Mouse (Mus musculus) intestine, postnatal 0 days (tissue): ENCODE results near the gene Eif4h. TPM values are rescaled to one million over a fixed set of nuclear protein-coding genes. Genes with fewer than 3 reads are reported as not detected.
A peak's percentile ranks its signal among the peaks of the same experiment; 100 is the strongest.

Experiments
- ATAC-seq: fragments of 200-750 bp; cut with Nextera tagmentation; 2 replicates; pipeline ENCODE4 v1.8.0; 2017; ENCODE audit warnings: mild to moderate bottlenecking, moderate TSS enrichment, moderate library complexity
- H3K27ac ChIP-seq: fragments of 300-500 bp; sonication (generic); 2 replicates; pipeline ENCODE4 v1.5.1; 2014; ENCODE audit warnings: mild to moderate bottlenecking, low read depth, low read length, moderate library complexity
- H3K27me3 ChIP-seq: fragments of 300-500 bp; sonication (generic); replicated peaks from 2 replicates; pipeline ENCODE4 v1.6.1; 2014; ENCODE audit warnings: low read length, mixed read lengths; ENCODE audit not compliant: control insufficient read depth, insufficient read depth
- H3K36me3 ChIP-seq: fragments of 300-500 bp; sonication (generic); 2 replicates; pipeline ENCODE4 v1.6.1; 2014; ENCODE audit warnings: mild to moderate bottlenecking, moderate library complexity; ENCODE audit not compliant: control insufficient read depth, insufficient read depth
- H3K4me1 ChIP-seq: fragments of 300-500 bp; sonication (generic); replicated peaks from 2 replicates; pipeline ENCODE4 v1.6.1; 2014; ENCODE audit warnings: antibody characterized with exemption, low read length, mixed read lengths; ENCODE audit not compliant: control insufficient read depth, insufficient read depth
- H3K4me2 ChIP-seq: fragments of 300-500 bp; sonication (generic); replicated peaks from 2 replicates; pipeline ENCODE4 v1.6.1; 2014; ENCODE audit warnings: low read depth, mild to moderate bottlenecking, moderate library complexity
- H3K4me3 ChIP-seq: fragments of 300-500 bp; sonication (generic); 2 replicates; pipeline ENCODE4 v1.5.1; 2014; ENCODE audit warnings: low read depth, low read length
- H3K9ac ChIP-seq: fragments of 300-500 bp; sonication (generic); 2 replicates; pipeline ENCODE4 v1.6.1; 2014; ENCODE audit warnings: mild to moderate bottlenecking, low read depth, low read length
- H3K9me3 ChIP-seq: fragments of 300-500 bp; sonication (generic); 2 replicates; pipeline ENCODE4 v1.6.1; 2016; ENCODE audit warnings: mixed run types; ENCODE audit not compliant: control insufficient read depth
- CTCF ChIP-seq: sonication (generic); IDR thresholded peaks from 2 replicates; pipeline ENCODE4 v1.5.1; 2016; ENCODE audit warnings: low read depth, mild to moderate bottlenecking, control low read depth, antibody characterized with exemption, moderate library complexity
- WGBS: fragments of 180-500 bp; shearing (Covaris S2); extraction: QIAGEN DNeasy Blood & Tissue Kit; methylation state at CpG from one replicate; pipeline ENCODE4 v1.1.7; 2014; 5-methylcytosine and 5-hydroxymethylcytosine counted together
- polyA plus RNA-seq: library from polyadenylated mRNA; unstranded; fragments of >200 nt; fragmentation: Nextera tagmentation; extraction: Ambion mirVana; gene quantifications from 2 replicates; pipeline ENCODE4 v1.2.1, GENCODE M21; 2015

Gene Eif4h
- polyA plus RNA-seq, 1 experiment from 2014 or later = 217 TPM

GRCm38 (mm10) chr5:134629508-134629907 is 9.8 kb downstream of the Eif4h start:
- Histone ChIP-seq H3K36me3 (peaks cover 66% of the 10 kb centered on the region), H3K4me1 (no peaks in the 10 kb centered on the region), H3K27ac (peak overlapping the region; percentile 72), H3K9ac (no peak overlapping the region), H3K4me2 (no peak overlapping the region), H3K9me3 (no peaks in the 10 kb centered on the region), H3K4me3 (no peak overlapping the region), H3K27me3 (no peaks in the 10 kb centered on the region)
- ATAC-seq = peak; percentile 86
- no peak for TF ChIP-seq CTCF
- WGBS = 32% methylated on average over 4 of the region's 4 CpGs

- whole genome bisulfite sequencing = 85% methylated on average over 2 of the region's 2 CpGs
- no peaks in the 10 kb centered on the region for H3K9me3 ChIP-seq
- no peak overlapping the region for H3K4me2 ChIP-seq
- no peak for ATAC-seq
- peaks cover 86% of the 10 kb centered on the region for H3K36me3 ChIP-seq
- no peak overlapping the region for H3K9ac ChIP-seq
- no peak overlapping the region for H3K4me3 ChIP-seq
- H3K4me1 ChIP-seq = no peaks in the 10 kb centered on the region
- no peak for TF ChIP-seq CTCF
- no peak overlapping the region; the same call in 1 of the 2 replicates for H3K27ac ChIP-seq
- H3K27me3 ChIP-seq = no peaks in the 10 kb centered on the region
Measured at GRCm38 (mm10) chr5:134622069-134622468, 17.2 kb downstream of the Eif4h start.

- Histone ChIP-seq H3K27ac (no peak overlapping the region), H3K4me2 (no peak overlapping the region), H3K4me1 (no peaks in the 10 kb centered on the region), H3K9me3 (no peaks in the 10 kb centered on the region), H3K27me3 (no peaks in the 10 kb centered on the region), H3K36me3 (peaks cover 77% of the 10 kb centered on the region), H3K4me3 (no peak overlapping the region), H3K9ac (no peak overlapping the region)
- ATAC-seq = no peak
- 86% methylated on average over 16 of the region's 16 CpGs for WGBS
- no peak for TF ChIP-seq CTCF
Measured at GRCm38 (mm10) chr5:134621099-134621640, 18.1 kb downstream of the Eif4h start.

GRCm38 (mm10) chr5:134620457-134620856 is 18.8 kb downstream of the Eif4h start:
- no peaks in the 10 kb centered on the region for H3K4me1 ChIP-seq
- WGBS = 94% methylated on average over 9 of the region's 9 CpGs
- no peaks in the 10 kb centered on the region for H3K27me3 ChIP-seq
- H3K9me3 ChIP-seq = no peaks in the 10 kb centered on the region
- H3K4me2 ChIP-seq = no peak overlapping the region
- no peak overlapping the region for H3K27ac ChIP-seq
- H3K9ac ChIP-seq = no peak overlapping the region
- peaks cover 70% of the 10 kb centered on the region for H3K36me3 ChIP-seq
- ATAC-seq = no peak
- TF ChIP-seq CTCF = no peak
- H3K4me3 ChIP-seq = no peak overlapping the region

- Histone ChIP-seq H3K27ac (no peak overlapping the region), H3K36me3 (peaks cover 45% of the 10 kb centered on the region), H3K4me1 (0 out of 2 replicates have a peak, but pooled peaks cover 2% of the 10 kb centered on the region), H3K4me3 (no peak overlapping the region), H3K9ac (no peak overlapping the region), H3K9me3 (no peaks in the 10 kb centered on the region), H3K4me2 (no peak overlapping the region), H3K27me3 (no peaks in the 10 kb centered on the region)
- WGBS = 52% methylated on average over 3 of the region's 3 CpGs
- no peak for ATAC-seq
- TF ChIP-seq CTCF = peak; percentile 98
Measured at GRCm38 (mm10) chr5:134617071-134617470, 22.2 kb downstream of the Eif4h start.

GRCm38 (mm10) chr5:134615780-134616179 is 23.5 kb downstream of the Eif4h start:
- Histone ChIP-seq H3K27ac (no peak overlapping the region), H3K27me3 (no peaks in the 10 kb centered on the region), H3K4me1 (0 out of 2 replicates have a peak, but pooled peaks cover 6% of the 10 kb centered on the region), H3K4me3 (no peak overlapping the region), H3K36me3 (peaks cover 32% of the 10 kb centered on the region), H3K4me2 (no peak overlapping the region), H3K9ac (no peak overlapping the region), H3K9me3 (no peaks in the 10 kb centered on the region)
- no peak for TF ChIP-seq CTCF
- WGBS = 57% methylated on average over 4 of the region's 4 CpGs
- no peak for ATAC-seq

- Histone ChIP-seq H3K9ac (no peak overlapping the region), H3K4me3 (no peak overlapping the region), H3K36me3 (peaks cover 28% of the 10 kb centered on the region), H3K4me2 (no peak overlapping the region), H3K27me3 (no peaks in the 10 kb centered on the region), H3K9me3 (no peaks in the 10 kb centered on the region), H3K4me1 (0 out of 2 replicates have a peak, but pooled peaks cover 6% of the 10 kb centered on the region), H3K27ac (no peak overlapping the region)
- WGBS = 81% methylated on average over 8 of the region's 8 CpGs
- no peak for ATAC-seq
- no peak for TF ChIP-seq CTCF
Measured at GRCm38 (mm10) chr5:134615380-134615779, 23.9 kb downstream of the Eif4h start.
